Mouse (Mus musculus) cerebellum, adult 11 months (tissue): ENCODE results near the gene Gipc1.

ENCODE experiments used
- DNase-seq: peaks from one replicate; pipeline ENCODE4 v3.0.0; 2022

Gene Gipc1

GRCm38 (mm10) chr8:83684517-83684916 lies 32.0 kb downstream of the Gipc1 start:
- no peak for DNase-seq

- no peak for DNase-seq
Measured at GRCm38 (mm10) chr8:83689264-83689663, 36.8 kb downstream of the Gipc1 start.

GRCm38 (mm10) chr8:83693609-83694236 lies 41.2 kb downstream of the Gipc1 start:
- no peak for DNase-seq

GRCm38 (mm10) chr8:83694369-83695160 lies 42.1 kb downstream of the Gipc1 start:
- DNase-seq: no peak

GRCm38 (mm10) chr8:83695351-83696106 lies 43.1 kb downstream of the Gipc1 start:
- no peak for DNase-seq

- no peak for DNase-seq
Measured at GRCm38 (mm10) chr8:83697374-83698220, 45.1 kb downstream of the Gipc1 start.

- peak; percentile 54 for DNase-seq
Measured at GRCm38 (mm10) chr8:83698291-83698660, 45.8 kb downstream of the Gipc1 start.

GRCm38 (mm10) chr8:83698661-83699453 lies 46.4 kb downstream of the Gipc1 start, which contains the start of gene Pkn1:
Pkn1 (minus strand) TSS chr8:83699179.
- peak; percentile 67 for DNase-seq

GRCm38 (mm10) chr8:83699566-83699965 lies 47.1 kb downstream of the Gipc1 start:
- no peak for DNase-seq

- no peak for DNase-seq
Measured at GRCm38 (mm10) chr8:83700423-83701085, 48.1 kb downstream of the Gipc1 start.

- DNase-seq: no peak
Measured at GRCm38 (mm10) chr8:83703426-83703825, 50.9 kb downstream of the Gipc1 start.

GRCm38 (mm10) chr8:83706411-83706810 lies 53.9 kb downstream of the Gipc1 start:
- DNase-seq: no peak

GRCm38 (mm10) chr8:83707554-83707953 lies 55.1 kb downstream of the Gipc1 start:
- no peak for DNase-seq
